Mouse (Mus musculus) limb, embryonic 14.5 days (tissue): ENCODE measurements around the gene Enpp3. TPM values are rescaled to one million over a fixed set of nuclear protein-coding genes. Genes with fewer than 3 reads are reported as not detected.

Experiments
- ATAC-seq: fragments of 200-750 bp; cut with Nextera tagmentation; 2 replicates; pipeline ENCODE4 v1.8.0; 2017; ENCODE audit warnings: low read depth, moderate number of reproducible peaks, moderate TSS enrichment; ENCODE audit not compliant: low FRiP score
- DNase-seq: peaks from one replicate; pipeline ENCODE4 v3.0.0-alpha.2; 2015; ENCODE audit warnings: low spot score
- H3K27ac ChIP-seq: fragments of 300-500 bp; sonication (generic); replicated peaks from 2 replicates; pipeline ENCODE4 v1.5.1; 2014; ENCODE audit warnings: low read depth, mild to moderate bottlenecking, low read length, moderate library complexity, mixed read lengths
- H3K27me3 ChIP-seq: fragments of 300-500 bp; sonication (generic); 2 replicates; pipeline ENCODE4 v1.6.1; 2014; ENCODE audit warnings: low read length, mixed read lengths; ENCODE audit not compliant: control insufficient read depth, insufficient read depth
- H3K36me3 ChIP-seq: fragments of 300-500 bp; sonication (generic); 2 replicates; pipeline ENCODE4 v1.6.1; 2014; ENCODE audit warnings: mild to moderate bottlenecking, low read length, moderate library complexity, mixed read lengths; ENCODE audit not compliant: control insufficient read depth, insufficient read depth
- H3K4me1 ChIP-seq: fragments of 300-500 bp; sonication (generic); 2 replicates; pipeline ENCODE4 v1.6.1; 2014; ENCODE audit warnings: antibody characterized with exemption, low read length, mixed read lengths; ENCODE audit not compliant: control insufficient read depth, insufficient read depth
- H3K4me2 ChIP-seq: fragments of 300-500 bp; sonication (generic); replicated peaks from 2 replicates; pipeline ENCODE4 v1.6.1; 2014; ENCODE audit warnings: low read depth, mild to moderate bottlenecking, low read length, moderate library complexity; ENCODE audit not compliant: severe bottlenecking
- H3K4me3 ChIP-seq: fragments of 300-500 bp; sonication (generic); replicated peaks from 2 replicates; pipeline ENCODE4 v1.5.1; 2014; ENCODE audit warnings: low read length
- H3K9ac ChIP-seq: fragments of 300-500 bp; sonication (generic); 2 replicates; pipeline ENCODE4 v1.6.1; 2014; ENCODE audit warnings: mild to moderate bottlenecking, low read depth, low read length, moderate library complexity; ENCODE audit not compliant: severe bottlenecking
- H3K9me3 ChIP-seq: fragments of 300-500 bp; sonication (generic); 2 replicates; pipeline ENCODE4 v1.6.1; 2016; ENCODE audit warnings: low read length; ENCODE audit not compliant: control insufficient read depth
- POLR2A ChIP-seq: fragments of 200-500 bp; IDR thresholded peaks from 2 replicates; pipeline ENCODE4 v1.8.0; 2012; ENCODE audit warnings: inconsistent platforms, mild to moderate bottlenecking, moderate library complexity, borderline replicate concordance; ENCODE audit not compliant: insufficient read depth, insufficient read length; ENCODE audit errors: extremely low read depth
- WGBS: fragments of 180-500 bp; shearing (Covaris S2); extraction: QIAGEN DNeasy Blood & Tissue Kit; methylation state at CpG from one replicate; pipeline ENCODE4 v1.1.7; 2014; 5-methylcytosine and 5-hydroxymethylcytosine counted together
- polyA plus RNA-seq, 2 experiments: library from polyadenylated mRNA; depleted of rRNA in 1 of 2; stranded (reverse) in 1 of 2; unstranded in 1 of 2; fragments of >200 nt; fragmentation: Nextera tagmentation in 1 of 2; extraction: Ambion mirVana in 1 of 2; gene quantifications; 2 replicates each; pipeline versions ENCODE4 v1.2.1 to v1.2.3; 2012 to 2014

Gene Enpp3
- polyA plus RNA-seq, 2 experiments, result 6.0 to 8.0 TPM

DNA sequence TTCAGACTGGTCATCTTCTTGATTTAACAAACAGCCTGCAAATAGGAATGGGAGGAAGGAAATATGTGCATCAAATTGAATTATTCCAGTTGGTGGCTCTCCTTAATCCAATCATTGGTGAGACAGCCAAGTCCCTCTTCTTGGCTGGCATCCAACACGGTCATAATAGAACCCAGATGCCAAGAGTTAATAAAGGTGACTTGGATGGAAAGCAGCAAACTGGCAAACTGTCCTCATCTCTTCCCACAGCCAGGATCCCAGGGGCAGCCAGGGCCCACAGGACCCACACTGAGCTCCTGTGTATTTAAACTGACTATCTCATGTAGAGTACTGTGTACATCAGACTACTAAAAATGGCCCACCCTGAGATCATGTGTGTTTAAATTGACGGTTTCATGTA is 104.2 kb downstream of the Enpp3 start:
- ATAC-seq (no peak), DNase-seq (no peak)
- Histone ChIP-seq H3K4me1 (peaks cover 4% of the 10 kb centered on the region; the same call in 1 of the 2 replicates), H3K27me3 (no peaks in the 10 kb centered on the region), H3K27ac (no peak overlapping the region), H3K4me3 (no peak overlapping the region), H3K9ac (no peak overlapping the region), H3K9me3 (no peaks in the 10 kb centered on the region), H3K36me3 (no peaks in the 10 kb centered on the region), H3K4me2 (no peak overlapping the region)
- WGBS, result 64% methylated on average over 2 of the region's 2 CpGs
- TF ChIP-seq POLR2A, result no peak

DNA sequence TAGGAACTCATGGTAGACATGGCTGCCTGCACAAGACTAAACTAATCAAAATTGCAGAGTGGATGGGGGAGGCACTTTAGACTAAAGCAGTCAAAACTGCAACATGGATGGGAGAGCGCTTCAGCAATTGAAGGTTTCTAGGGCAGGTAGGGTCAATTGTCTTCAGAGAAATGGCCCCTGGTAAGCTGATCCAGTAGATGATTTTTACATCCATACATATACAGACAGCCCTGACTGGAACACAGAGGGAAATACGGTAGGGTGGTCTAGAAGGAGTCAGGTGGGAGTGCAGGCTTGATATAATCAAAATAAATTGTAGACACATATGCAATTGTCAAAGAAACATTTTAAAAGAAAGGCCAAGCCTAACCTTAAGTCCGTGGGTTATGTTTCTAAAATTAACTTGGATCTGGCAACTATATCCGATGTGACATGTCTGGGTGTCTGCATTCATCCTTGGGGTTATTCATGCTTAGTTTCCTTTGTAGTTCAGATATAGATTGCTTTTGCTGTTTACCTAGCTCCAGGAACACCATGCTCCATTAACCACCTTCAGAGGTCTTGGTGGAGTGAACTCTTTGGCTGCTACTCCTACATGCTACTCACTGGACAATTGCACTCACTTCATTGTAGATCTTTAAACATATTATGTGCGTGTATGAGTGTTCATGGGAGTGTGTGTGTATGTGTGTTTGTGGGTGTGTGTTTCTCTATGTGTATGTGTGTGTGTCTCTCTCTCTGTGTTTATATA is 107.4 kb downstream of the Enpp3 start:
- DNase-seq, result no peak
- Histone ChIP-seq H3K4me3 (no peak overlapping the region), H3K4me2 (no peak overlapping the region), H3K4me1 (no peaks in the 10 kb centered on the region), H3K9ac (no peak overlapping the region), H3K27ac (no peak overlapping the region), H3K9me3 (no peaks in the 10 kb centered on the region), H3K36me3 (no peaks in the 10 kb centered on the region), H3K27me3 (no peaks in the 10 kb centered on the region)
- ATAC-seq, result no peak
- no peak for TF ChIP-seq POLR2A
- 89% methylated on average over 5 of the region's 5 CpGs for WGBS

DNA sequence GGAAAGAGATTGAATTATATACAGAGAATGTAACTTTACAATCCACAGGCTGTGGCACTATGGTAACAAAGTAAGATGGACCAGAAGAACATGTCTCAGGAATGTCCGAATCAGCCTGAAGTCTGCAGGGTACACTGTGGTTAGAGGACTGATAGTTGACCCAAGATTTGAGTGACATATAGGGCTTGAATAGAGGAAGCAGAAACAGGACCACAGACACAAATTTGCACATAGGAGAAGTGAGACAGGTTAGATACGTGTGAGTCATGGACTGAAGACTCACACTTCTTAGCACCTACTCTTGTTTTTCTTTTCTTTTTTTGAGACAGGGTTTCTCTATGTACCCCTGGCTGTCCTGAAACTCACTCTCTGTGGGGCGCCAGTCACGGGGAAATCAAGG is 115.1 kb downstream of the Enpp3 start:
- Histone ChIP-seq H3K4me3 (no peak overlapping the region), H3K9ac (no peak overlapping the region), H3K27ac (no peak overlapping the region), H3K36me3 (no peaks in the 10 kb centered on the region), H3K27me3 (no peaks in the 10 kb centered on the region), H3K4me1 (no peaks in the 10 kb centered on the region), H3K9me3 (no peaks in the 10 kb centered on the region), H3K4me2 (no peak overlapping the region)
- ATAC-seq, result no peak
- DNase-seq, result no peak
- WGBS, result 89% methylated on average over 4 of the region's 4 CpGs
- TF ChIP-seq POLR2A, result no peak

DNA sequence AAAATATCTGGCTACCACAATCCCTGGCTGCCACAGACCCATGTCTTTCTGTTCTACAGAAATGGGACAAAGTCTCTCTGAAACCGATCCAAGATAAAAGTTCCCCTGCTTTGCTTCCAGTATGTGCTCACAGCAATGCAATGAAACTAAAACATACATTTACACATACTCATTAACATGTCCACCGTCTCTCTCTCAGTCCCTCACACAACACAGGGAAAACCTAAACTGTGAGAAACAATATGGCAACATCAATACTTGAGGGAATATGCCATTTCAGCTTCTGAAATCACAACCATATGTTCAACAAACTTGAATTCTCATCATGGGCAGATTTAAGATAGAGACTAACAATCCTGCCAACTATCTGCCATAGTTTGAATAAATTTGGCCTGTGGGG is 117.4 kb downstream of the Enpp3 start:
- no peak for TF ChIP-seq POLR2A
- H3K9ac ChIP-seq, result no peak overlapping the region
- ATAC-seq, result no peak
- no peak overlapping the region for H3K27ac ChIP-seq
- H3K9me3 ChIP-seq, result no peaks in the 10 kb centered on the region
- no peak overlapping the region for H3K4me3 ChIP-seq
- 77% methylated on average over 2 of the region's 2 CpGs for WGBS
- no peaks in the 10 kb centered on the region for H3K27me3 ChIP-seq
- H3K4me1 ChIP-seq, result no peaks in the 10 kb centered on the region
- no peaks in the 10 kb centered on the region for H3K36me3 ChIP-seq
- H3K4me2 ChIP-seq, result no peak overlapping the region
- DNase-seq, result no peak

Other genes starting within 250 kb of the Enpp3 start
- 103 and 134 TPM in 2 replicates for gene Ccn2, start 247.4 kb downstream of the Enpp3 start, polyA plus RNA-seq (2012; rRNA removed)
- 13.5 and 15.8 TPM in 2 replicates for gene Ccn2, start 247.4 kb downstream of the Enpp3 start, polyA plus RNA-seq (2014; fragmentation: Nextera tagmentation; extraction: Ambion mirVana)
- 7.2 and 7.5 TPM in 2 replicates for gene Enpp1, start 130.7 kb downstream of the Enpp3 start, polyA plus RNA-seq (2012; rRNA removed)
- gene Enpp1, start 130.7 kb downstream of the Enpp3 start, polyA plus RNA-seq (2014; fragmentation: Nextera tagmentation; extraction: Ambion mirVana), result 9.2 and 10.4 TPM in 2 replicates
- gene Med23, start 27.2 kb upstream of the Enpp3 start, polyA plus RNA-seq (2012; rRNA removed), result 40.7 and 47.7 TPM in 2 replicates
- gene Med23, start 27.2 kb upstream of the Enpp3 start, polyA plus RNA-seq (2014; fragmentation: Nextera tagmentation; extraction: Ambion mirVana), result 23.6 and 25.7 TPM in 2 replicates
- 1.2 and 2.4 TPM in 2 replicates for gene Arg1, start 84.7 kb upstream of the Enpp3 start, polyA plus RNA-seq (2012; rRNA removed)
- gene Arg1, start 84.7 kb upstream of the Enpp3 start, polyA plus RNA-seq (2014; fragmentation: Nextera tagmentation; extraction: Ambion mirVana), result 5.8 and 7.8 TPM in 2 replicates